Mouse (Mus musculus) bone marrow, adult 2 months (tissue): ENCODE data around the gene Ssbp3.

ENCODE experiments used
- CTCF ChIP-seq: fragments of 200-500 bp; IDR thresholded peaks from 2 replicates; pipeline ENCODE4 v1.5.1; 2011; ENCODE audit warnings: low read length, control low read depth; ENCODE audit not compliant: control insufficient read depth, insufficient read depth
- POLR2A ChIP-seq: fragments of 200-500 bp; IDR thresholded peaks from 2 replicates; pipeline ENCODE4 v1.6.1; 2011; ENCODE audit warnings: low read depth, mild to moderate bottlenecking, control low read depth, low read length, borderline replicate concordance; ENCODE audit not compliant: control insufficient read depth

- TF ChIP-seq POLR2A: no peak
- TF ChIP-seq CTCF: no peak
These were observed 1.4 kb upstream of the Ssbp3 start for GRCm38 (mm10) chr4:106908950-106909751.
